Mouse (Mus musculus) urinary bladder, postnatal 14 days (tissue): ENCODE measurements around the gene Scamp3.

Experiments
- DNase-seq: peaks from one replicate; pipeline ENCODE4 v3.0.0; 2021; ENCODE audit warnings: low spot score

Scamp3 gene

DNA sequence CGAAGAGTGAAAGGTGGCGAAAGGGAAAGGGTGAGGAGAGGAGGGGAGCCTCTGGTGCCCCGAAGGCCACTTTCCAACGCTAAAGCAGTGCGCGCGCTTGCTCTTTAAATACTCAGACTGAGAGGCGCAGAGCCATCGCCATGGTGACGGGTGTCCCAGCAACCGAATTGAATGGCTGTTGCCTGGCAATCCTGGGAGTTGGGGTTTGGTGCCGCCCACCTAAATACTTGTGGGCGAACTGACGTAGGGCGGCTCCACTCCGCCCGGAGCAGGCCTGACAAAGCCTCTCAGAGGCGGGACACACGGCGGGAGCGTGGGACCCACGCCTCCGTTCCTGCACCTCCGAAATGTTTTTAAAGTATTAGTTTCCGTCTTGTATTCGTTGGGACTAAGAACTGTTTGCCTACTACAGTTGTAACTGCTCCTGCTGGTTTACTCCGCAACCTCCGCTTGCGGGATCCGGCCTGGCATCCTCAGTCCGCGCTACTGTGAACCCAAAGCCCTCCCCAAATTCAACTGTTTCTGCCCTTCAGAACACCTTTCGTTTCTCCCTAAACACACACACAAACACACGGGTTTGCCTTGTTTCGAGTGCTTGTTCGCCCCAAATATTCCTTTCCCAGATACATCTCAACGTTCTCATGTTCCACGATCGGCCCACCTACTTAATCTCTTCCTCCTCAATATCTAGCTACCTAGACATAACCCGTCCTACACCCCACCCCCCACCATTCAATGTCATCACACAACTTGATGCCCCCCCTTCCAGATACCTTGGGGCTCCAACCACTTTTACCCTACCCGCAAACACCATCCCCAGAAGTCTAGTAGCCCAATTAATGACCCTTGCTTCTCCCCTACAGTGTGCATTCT lies 50.3 kb downstream of the Scamp3 start:
- peak; percentile 87 for DNase-seq

DNA sequence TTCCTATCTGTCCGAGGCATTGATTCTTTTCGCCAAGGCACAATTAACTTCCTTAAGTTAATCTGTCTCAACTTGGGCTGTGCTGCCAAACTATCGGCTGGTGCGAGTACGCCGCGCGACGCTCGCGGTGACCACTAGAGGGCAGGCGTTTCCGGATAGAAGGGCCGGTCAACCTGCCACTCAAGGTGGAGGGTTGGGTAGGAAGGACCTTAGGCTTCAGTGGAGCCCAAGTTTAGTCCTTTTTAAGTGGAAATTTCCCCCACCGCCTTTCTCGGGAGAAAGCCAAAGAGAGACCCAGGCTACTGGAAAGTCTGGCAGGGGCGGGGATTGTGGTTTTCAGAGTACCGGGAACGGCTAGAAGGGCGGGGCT lies 50.9 kb downstream of the Scamp3 start:
- DNase-seq: peak; percentile 92

DNA sequence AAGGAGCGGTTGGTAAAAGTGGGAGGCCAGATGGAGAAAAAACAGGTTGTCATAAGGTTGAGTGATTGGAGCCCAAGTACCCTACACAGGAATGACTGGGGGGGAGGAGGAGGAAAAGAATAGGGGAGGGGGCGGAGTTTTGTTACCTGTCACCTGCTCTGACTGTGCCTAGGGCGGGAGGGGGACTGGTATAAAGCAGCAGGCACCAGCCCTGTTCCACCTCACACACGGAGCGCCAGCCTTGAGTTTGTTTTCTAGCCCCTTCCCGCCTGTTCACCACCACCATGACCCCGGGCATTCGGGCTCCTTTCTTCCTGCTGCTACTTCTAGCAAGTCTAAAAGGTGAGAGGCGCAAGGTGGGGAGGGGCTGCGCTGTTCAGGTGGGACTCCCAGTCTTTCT lies 51.6 kb downstream of the Scamp3 start, which contains the start of gene Muc1:
TSS of gene Muc1 (plus strand) at position 222 of the 400 bp plus-strand sequence.
- DNase-seq: no peak

DNA sequence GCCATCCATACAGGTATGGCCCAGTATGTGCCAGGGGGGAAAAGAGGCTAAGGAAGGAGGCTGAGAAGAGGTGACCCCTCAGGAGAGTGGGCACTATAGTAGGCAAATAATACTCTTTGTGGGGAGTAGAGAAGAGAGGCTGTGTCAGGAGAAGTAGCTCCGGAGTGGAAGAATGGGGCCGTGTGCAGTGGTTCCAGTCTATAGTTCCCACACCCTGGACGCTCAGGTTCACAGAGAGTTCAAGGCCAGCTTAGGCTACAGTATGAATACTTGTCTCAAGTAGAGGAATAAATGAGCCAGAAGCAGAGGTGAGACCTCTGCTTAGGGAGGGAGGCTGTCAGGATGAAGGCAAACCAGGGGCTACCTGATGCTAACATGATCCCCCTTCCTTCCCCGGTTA lies 52.0 kb downstream of the Scamp3 start:
- no peak for DNase-seq

DNA sequence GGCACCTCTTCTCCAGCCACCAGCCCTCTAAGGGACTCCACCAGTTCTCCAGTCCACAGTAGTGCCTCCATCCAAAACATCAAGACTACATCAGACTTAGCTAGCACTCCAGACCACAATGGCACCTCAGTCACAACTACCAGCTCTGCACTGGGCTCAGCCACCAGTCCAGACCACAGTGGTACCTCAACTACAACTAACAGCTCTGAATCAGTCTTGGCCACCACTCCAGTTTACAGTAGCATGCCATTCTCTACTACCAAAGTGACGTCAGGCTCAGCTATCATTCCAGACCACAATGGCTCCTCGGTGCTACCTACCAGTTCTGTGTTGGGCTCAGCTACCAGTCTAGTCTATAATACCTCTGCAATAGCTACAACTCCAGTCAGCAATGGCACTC lies 53.3 kb downstream of the Scamp3 start:
- DNase-seq: no peak

DNA sequence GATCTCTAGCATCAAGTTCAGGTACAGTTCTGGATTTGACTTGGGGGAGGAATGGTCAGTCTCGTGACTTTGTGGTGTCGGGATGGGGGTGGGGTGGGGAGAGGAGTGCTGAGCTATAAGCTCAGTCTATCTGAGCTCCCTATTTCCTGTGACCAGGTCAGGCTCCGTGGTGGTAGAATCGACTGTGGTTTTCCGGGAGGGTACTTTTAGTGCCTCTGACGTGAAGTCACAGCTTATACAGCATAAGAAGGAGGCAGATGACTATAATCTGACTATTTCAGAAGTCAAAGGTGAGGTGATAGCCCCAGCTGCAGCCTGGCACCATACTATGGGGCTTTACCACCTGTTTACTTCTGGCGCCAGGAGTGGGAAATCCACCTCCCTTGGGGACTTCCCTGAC lies 54.1 kb downstream of the Scamp3 start:
- DNase-seq: no peak

DNA sequence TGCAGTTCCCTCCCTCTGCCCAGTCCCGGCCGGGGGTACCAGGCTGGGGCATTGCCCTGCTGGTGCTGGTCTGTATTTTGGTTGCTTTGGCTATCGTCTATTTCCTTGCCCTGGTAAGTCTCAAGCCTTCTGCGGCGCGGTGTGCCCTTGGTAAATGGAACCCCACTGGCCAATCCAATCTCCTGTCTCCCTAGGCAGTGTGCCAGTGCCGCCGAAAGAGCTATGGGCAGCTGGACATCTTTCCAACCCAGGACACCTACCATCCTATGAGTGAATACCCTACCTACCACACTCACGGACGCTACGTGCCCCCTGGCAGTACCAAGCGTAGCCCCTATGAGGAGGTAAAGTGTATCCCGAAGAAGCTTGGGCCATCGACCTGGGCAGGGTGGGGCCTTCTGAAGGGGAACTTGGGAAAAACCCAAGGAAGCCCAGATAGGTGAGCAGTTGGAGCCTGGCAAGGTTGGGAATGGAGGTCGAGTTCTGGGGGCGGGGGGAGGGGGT lies 54.6 kb downstream of the Scamp3 start:
- no peak for DNase-seq
